Mouse (Mus musculus): ENCODE measurements around the gene Ercc4.

- TF ChIP-seq EP300 (IDR thresholded peaks at IDR 0.05; ENCODE audit: insufficient read depth, low read depth, low read length) (no peak), CTCF (IDR thresholded peaks at IDR 0.05) (no peak), POLR2A (IDR thresholded peaks at IDR 0.05; ENCODE audit: insufficient read depth, low read depth, low read length) (no peak)
Measured at GRCm38 (mm10) chr16:13144682-13145410, 35.4 kb downstream of the Ercc4 start.

Measured in heart, adult 2 months (tissue).